Comparison of ENCODE assay signal across 13 mouse cellular contexts in genomic region chr10:4726141-4726540, GRCm38 (mm10).
"Had no signal": no experiment of that assay in that cellular context is flagged by ENCODE, and none has a peak within 500 bp of the region (broad histone marks: within the 10 kb centered on the region; RNA-seq: fewer than 3 reads in every experiment).

No protein-coding gene starts in this region.

- H3K4me1 ChIP-seq: kidney, embryonic 15.5 days; limb, embryonic 10.5 days; liver, embryonic 15.5 days; stomach, embryonic 15.5 days had no signal

- H3K9me3 ChIP-seq: kidney, embryonic 15.5 days; limb, embryonic 10.5 days; liver, embryonic 15.5 days; stomach, embryonic 15.5 days had no signal

- H3K27me3 ChIP-seq: kidney, embryonic 15.5 days; liver, embryonic 15.5 days; stomach, embryonic 15.5 days had no signal

- DNase-seq: kidney, postnatal 14 days; lung, adult 2 months; lung, postnatal 36 days; right cerebral cortex, postnatal 14 days; thymus, adult 2 months; thymus, postnatal 25 days had no signal

- H3K4me2 ChIP-seq: kidney, embryonic 15.5 days; liver, embryonic 11.5 days; liver, embryonic 15.5 days; stomach, embryonic 15.5 days had no signal

- H3K27ac ChIP-seq: kidney, embryonic 15.5 days; left cerebral cortex, adult 2 months; limb, embryonic 10.5 days; liver, embryonic 15.5 days; stomach, embryonic 15.5 days had no signal

- H3K9ac ChIP-seq: kidney, embryonic 15.5 days; liver, embryonic 15.5 days; stomach, embryonic 15.5 days had no signal

- H3K4me3 ChIP-seq: kidney, embryonic 15.5 days; left cerebral cortex, adult 2 months; limb, embryonic 10.5 days; liver, embryonic 15.5 days; stomach, embryonic 15.5 days had no signal

- ATAC-seq: lung, postnatal 0 days had no signal

- H3K36me3 ChIP-seq: kidney, embryonic 15.5 days; limb, embryonic 10.5 days; liver, embryonic 15.5 days; stomach, embryonic 15.5 days had no signal
